ENCODE assay signal across 8 mouse cellular contexts in the genomic region with DNA sequence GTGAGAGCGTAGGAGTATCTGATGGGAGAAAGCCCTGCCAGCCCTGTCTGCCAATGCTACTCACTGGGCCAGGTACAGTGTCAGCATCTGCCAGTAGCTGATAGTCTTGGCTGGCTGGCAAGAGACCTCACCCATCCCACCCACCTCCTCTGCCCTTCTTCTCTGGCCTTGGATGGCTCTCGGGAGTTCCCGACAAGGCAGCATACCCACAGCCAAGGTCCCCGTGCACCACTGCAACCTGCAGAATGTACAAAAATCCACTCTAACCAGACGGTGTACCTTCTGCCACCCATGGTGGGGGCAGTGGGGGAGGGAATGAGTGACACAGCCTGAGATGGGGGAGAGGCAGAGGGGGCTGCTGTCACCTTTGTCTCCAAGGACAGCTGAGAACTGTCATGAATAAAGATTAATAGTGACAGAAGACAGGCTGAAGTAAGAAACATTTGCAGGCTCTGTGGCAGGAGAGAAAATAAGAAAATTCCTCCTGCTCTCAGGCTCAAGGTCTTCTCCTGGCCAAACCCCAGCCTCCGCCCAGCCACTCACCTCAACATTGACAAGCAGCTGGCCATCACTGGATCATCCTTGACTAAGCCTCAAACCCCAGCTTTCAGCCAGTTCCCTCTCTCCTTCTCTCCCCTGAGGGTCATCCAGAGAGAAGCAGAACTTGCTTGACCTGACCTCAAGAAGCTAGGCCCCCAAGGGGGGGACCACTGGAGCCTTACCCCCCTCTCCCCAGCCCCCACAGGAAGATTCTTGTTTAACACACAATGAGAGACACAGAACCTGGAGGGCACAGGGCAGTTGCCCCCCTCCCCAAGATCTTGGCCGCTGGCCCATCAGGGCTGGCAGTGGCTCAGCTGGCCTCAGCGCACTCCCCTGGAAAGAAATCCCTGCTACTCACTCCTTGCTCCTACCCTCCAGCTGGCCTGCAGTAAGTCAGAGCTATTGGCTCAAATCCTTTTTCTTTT.
A peak's percentile ranks its signal among the peaks of the same experiment; 100 is the strongest.
DNase-seq lines count a peak whose midpoint lies in the region; ATAC-seq and TF ChIP-seq lines count a peak whose summit lies in the region.

No protein-coding gene starts in this region.

- no peak for DNase-seq in hindbrain, embryonic 10.5 days (ENCODE audit: low spot score)
- DNase-seq in hindbrain, embryonic 11.5 days (ENCODE audit: low spot score): no peak
- peak; percentile 79 for DNase-seq in brain, embryonic 14.5 days (ENCODE audit: low read depth)
- peak; percentile 52 for DNase-seq in gastrocnemius, postnatal 14 days
- DNase-seq in midbrain, postnatal 0 days (ENCODE audit: low spot score): peak; percentile 76
- DNase-seq in liver: no peak
- no peak for DNase-seq in thymus, postnatal 0 days (ENCODE audit: low spot score)

- H3K4me1 ChIP-seq in hindbrain, embryonic 10.5 days (replicated peaks): peaks cover 33% of the 10 kb centered on the region
- 0 out of 2 replicates have a peak, but pooled peaks cover 2% of the 10 kb centered on the region for H3K4me1 ChIP-seq in hindbrain, embryonic 11.5 days (replicated peaks; ENCODE audit: control insufficient read depth, insufficient read depth, low read length)
- peaks cover 28% of the 10 kb centered on the region for H3K4me1 ChIP-seq in kidney, embryonic 14.5 days (ENCODE audit: control insufficient read depth, insufficient read depth, low read length)
- H3K4me1 ChIP-seq in midbrain, postnatal 0 days (ENCODE audit: insufficient read depth, low read length): no peaks in the 10 kb centered on the region

- no peak for TF ChIP-seq POLR2A in brain, embryonic 14.5 days (IDR thresholded peaks at IDR 0.05; ENCODE audit: borderline replicate concordance, extremely low read depth, insufficient read depth, insufficient read length, poor library complexity, severe bottlenecking)

- no peak overlapping the region for H3K9ac ChIP-seq in hindbrain, embryonic 11.5 days (ENCODE audit: low read depth, low read length)
- H3K9ac ChIP-seq in kidney, embryonic 14.5 days (ENCODE audit: low read depth, low read length): no peak overlapping the region
- H3K9ac ChIP-seq in midbrain, postnatal 0 days (replicated peaks; ENCODE audit: low read length, poor library complexity, severe bottlenecking): 0 out of 2 replicates have a peak overlapping the region, but pooled peaks have one; percentile 4

- no peak overlapping the region for H3K4me2 ChIP-seq in hindbrain, embryonic 11.5 days (replicated peaks; ENCODE audit: low read depth, low read length)
- no peak overlapping the region; the same call in 1 of the 2 replicates for H3K4me2 ChIP-seq in kidney, embryonic 14.5 days (replicated peaks; ENCODE audit: low read depth, low read length)
- H3K4me2 ChIP-seq in midbrain, postnatal 0 days (ENCODE audit: low read depth, low read length, poor library complexity, severe bottlenecking): no peak overlapping the region

- intact Hi-C loops in gastrocnemius, postnatal 14 days (cut with DNase I; ENCODE audit: low total_unique reads): no loop called here

- 0 out of 2 replicates have a peak overlapping the region, but pooled peaks have one; percentile 8 for H3K27ac ChIP-seq in hindbrain, embryonic 10.5 days
- no peak overlapping the region for H3K27ac ChIP-seq in hindbrain, embryonic 11.5 days (ENCODE audit: low read depth, low read length)
- peak overlapping the region; percentile 33; the same call in 1 of the 2 replicates for H3K27ac ChIP-seq in kidney, embryonic 14.5 days (ENCODE audit: low read depth, low read length)
- no peak overlapping the region for H3K27ac ChIP-seq in midbrain, postnatal 0 days (ENCODE audit: low read depth, low read length)

- H3K4me3 ChIP-seq in hindbrain, embryonic 10.5 days: no peak overlapping the region
- no peak overlapping the region for H3K4me3 ChIP-seq in hindbrain, embryonic 11.5 days (ENCODE audit: low read depth, low read length)
- no peak overlapping the region for H3K4me3 ChIP-seq in kidney, embryonic 14.5 days (ENCODE audit: low read length)
- no peak overlapping the region for H3K4me3 ChIP-seq in midbrain, postnatal 0 days (ENCODE audit: low read depth, low read length)

- H3K9me3 ChIP-seq in hindbrain, embryonic 10.5 days: no peaks in the 10 kb centered on the region
- H3K9me3 ChIP-seq in hindbrain, embryonic 11.5 days (ENCODE audit: control insufficient read depth, low read length): no peaks in the 10 kb centered on the region
- H3K9me3 ChIP-seq in kidney, embryonic 14.5 days (ENCODE audit: control insufficient read depth, low read length): no peaks in the 10 kb centered on the region
- H3K9me3 ChIP-seq in midbrain, postnatal 0 days (ENCODE audit: low read length): no peaks in the 10 kb centered on the region

- TF ChIP-seq CTCF in brain, embryonic 14.5 days (IDR thresholded peaks at IDR 0.05; ENCODE audit: borderline replicate concordance, extremely low read depth, insufficient read depth, insufficient read length): no peak
- no peak for TF ChIP-seq CTCF in midbrain, postnatal 0 days (IDR thresholded peaks at IDR 0.05)

- 59% methylated on average over 8 of the region's 8 CpGs for WGBS in hindbrain, embryonic 10.5 days
- 48% methylated on average over 8 of the region's 8 CpGs for WGBS in hindbrain, embryonic 11.5 days
- 36% methylated on average over 8 of the region's 8 CpGs for WGBS in kidney, embryonic 14.5 days
- WGBS in midbrain, postnatal 0 days: 37% methylated on average over 8 of the region's 8 CpGs

- peaks cover 100% of the 10 kb centered on the region for H3K27me3 ChIP-seq in hindbrain, embryonic 10.5 days (ENCODE audit: insufficient read depth, poor library complexity, severe bottlenecking)
- peaks cover 31% of the 10 kb centered on the region for H3K27me3 ChIP-seq in hindbrain, embryonic 11.5 days (ENCODE audit: control insufficient read depth, insufficient read depth, low read length)
- no peaks in the 10 kb centered on the region for H3K27me3 ChIP-seq in kidney, embryonic 14.5 days (ENCODE audit: control insufficient read depth, insufficient read depth, low read length)
- no peaks in the 10 kb centered on the region for H3K27me3 ChIP-seq in midbrain, postnatal 0 days (ENCODE audit: insufficient read depth, low read length)

- no peak for ATAC-seq in hindbrain, embryonic 11.5 days (ENCODE audit: low FRiP score)
- ATAC-seq in kidney, embryonic 14.5 days (ENCODE audit: low FRiP score, low TSS enrichment): no peak; the same call in 1 of the 2 replicates
- ATAC-seq in midbrain, postnatal 0 days (ENCODE audit: low FRiP score): peak; percentile 48; the same call in 1 of the 2 replicates

- H3K36me3 ChIP-seq in hindbrain, embryonic 10.5 days: no peaks in the 10 kb centered on the region
- H3K36me3 ChIP-seq in hindbrain, embryonic 11.5 days (ENCODE audit: control insufficient read depth, insufficient read depth, low read length): no peaks in the 10 kb centered on the region
- no peaks in the 10 kb centered on the region for H3K36me3 ChIP-seq in kidney, embryonic 14.5 days (ENCODE audit: control insufficient read depth, insufficient read depth, low read length)
- H3K36me3 ChIP-seq in midbrain, postnatal 0 days (ENCODE audit: insufficient read depth, low read length): no peaks in the 10 kb centered on the region

Comparison
In these comparisons a context has a peak if more than half of its experiments do, and no peak if none do; other contexts are left out.
1. H3K27ac ChIP-seq: peak in hindbrain, embryonic 10.5 days (single experiment) and kidney, embryonic 14.5 days (single experiment); none in hindbrain, embryonic 11.5 days (single experiment) and midbrain, postnatal 0 days (single experiment).
2. DNase-seq: peak in brain, embryonic 14.5 days (single experiment), gastrocnemius, postnatal 14 days (single experiment) and midbrain, postnatal 0 days (single experiment); none in hindbrain, embryonic 10.5 days (single experiment), hindbrain, embryonic 11.5 days (single experiment), liver (single experiment) and thymus, postnatal 0 days (single experiment).